Mouse (Mus musculus) liver, postnatal 0 days (tissue): ENCODE data around the gene Dnajc3.

Source experiments
- CTCF ChIP-seq: sonication (generic); IDR thresholded peaks from 2 replicates; pipeline ENCODE4 v1.5.1; 2016; ENCODE audit warnings: antibody characterized with exemption, low read depth
- EP300 ChIP-seq: IDR thresholded peaks from 2 replicates; pipeline ENCODE4 v1.6.1; 2016; ENCODE audit warnings: antibody characterized with exemption, low read depth, mild to moderate bottlenecking

GRCm38 (mm10) chr14:118958010-118958409 lies 20.2 kb downstream of the Dnajc3 start:
- TF ChIP-seq EP300 (no peak), CTCF (no peak)
